19 mouse cellular contexts compared by ENCODE assay signal in the genomic region with DNA sequence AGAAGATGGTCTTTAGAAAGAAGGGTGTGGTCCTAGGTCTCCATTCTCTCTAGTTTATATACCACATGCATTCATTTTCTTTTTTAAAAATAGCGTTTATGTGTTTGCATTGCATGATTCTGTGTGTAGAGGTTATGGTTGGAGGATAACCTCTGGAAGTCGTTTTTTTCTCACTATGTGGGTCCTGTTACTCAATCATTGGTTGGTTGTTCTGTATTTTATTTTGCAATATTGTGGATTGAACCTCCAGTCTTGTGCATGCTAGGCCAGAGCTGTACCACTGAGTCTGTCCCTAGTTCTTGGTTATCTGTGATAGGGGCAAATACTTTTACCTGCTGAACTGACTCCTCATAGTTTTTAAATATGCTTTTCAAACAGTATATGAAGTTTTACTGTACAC.
"Had no signal": no experiment of that assay in that cellular context is flagged by ENCODE, and none has a peak within 500 bp of the region (broad histone marks: within the 10 kb centered on the region; RNA-seq: fewer than 3 reads in every experiment).

No protein-coding gene starts in this region.

- H3K27ac ChIP-seq: midbrain, embryonic 10.5 days; midbrain, embryonic 12.5 days; neural tube, embryonic 13.5 days; neural tube, embryonic 15.5 days had no signal

- DNase-seq: lung, adult 18-20 months; lung, embryonic 14.5 days; lung, postnatal 10 days; lung, postnatal 4 days; midbrain, embryonic 14.5 days; retina, postnatal 1 day; right cerebral cortex, adult 18-20 months; right cerebral cortex, postnatal 25 days; right cerebral cortex, postnatal 4 days; spleen, adult 18-20 months; thymus, adult 18-20 months; thymus, postnatal 14 days; thymus, postnatal 36 days had no signal

- H3K4me2 ChIP-seq: lung, embryonic 14.5 days; midbrain, embryonic 12.5 days; neural tube, embryonic 13.5 days; neural tube, embryonic 15.5 days had no signal

- H3K27me3 ChIP-seq: midbrain, embryonic 12.5 days; neural tube, embryonic 13.5 days; neural tube, embryonic 15.5 days had no signal

- ATAC-seq: midbrain, embryonic 16.5 days had no signal

- H3K4me3 ChIP-seq: midbrain, embryonic 10.5 days; midbrain, embryonic 12.5 days; myocyte; neural tube, embryonic 13.5 days; neural tube, embryonic 15.5 days had no signal

- H3K9ac ChIP-seq: lung, embryonic 14.5 days; midbrain, embryonic 12.5 days; neural tube, embryonic 13.5 days; neural tube, embryonic 15.5 days had no signal

- H3K4me1 ChIP-seq: midbrain, embryonic 10.5 days; midbrain, embryonic 12.5 days; neural tube, embryonic 13.5 days; neural tube, embryonic 15.5 days had no signal

- H3K9me3 ChIP-seq: midbrain, embryonic 10.5 days; midbrain, embryonic 12.5 days; neural tube, embryonic 13.5 days; neural tube, embryonic 15.5 days had no signal
